Mouse (Mus musculus) cerebellum, adult 18-20 months (tissue): ENCODE results near the gene Tnni3k.
"Not testable (repeated sequence)": the region's sequence is repeated elsewhere in the genome, so short reads cannot be mapped to it uniquely, and the experiment has no call there.

Source experiments
- DNase-seq, 2 experiments: peaks; one replicate each; pipeline ENCODE4 v3.0.0; 2021

The Tnni3k gene

GRCm38 (mm10) chr3:154819684-154820083 is 235.5 kb downstream of the Tnni3k start:
- DNase-seq: not testable (repeated sequence)

GRCm38 (mm10) chr3:154817732-154818131 is 237.5 kb downstream of the Tnni3k start:
- DNase-seq: peak; percentile 55 to 65

GRCm38 (mm10) chr3:154816801-154817625 is 238.2 kb downstream of the Tnni3k start:
- no peak for DNase-seq

- DNase-seq: no peak
Measured at GRCm38 (mm10) chr3:154816231-154816630, 239.0 kb downstream of the Tnni3k start.

GRCm38 (mm10) chr3:154815606-154816005 is 239.6 kb downstream of the Tnni3k start:
- DNase-seq: no peak

- DNase-seq: no peak
Measured at GRCm38 (mm10) chr3:154812893-154813292, 242.3 kb downstream of the Tnni3k start.

GRCm38 (mm10) chr3:154811833-154812232 is 243.4 kb downstream of the Tnni3k start:
- DNase-seq: no peak

- DNase-seq: no peak
Measured at GRCm38 (mm10) chr3:154811281-154811680, 243.9 kb downstream of the Tnni3k start.

- DNase-seq: no peak
Measured at GRCm38 (mm10) chr3:154810273-154810870, 244.8 kb downstream of the Tnni3k start.

- DNase-seq: no peak
Measured at GRCm38 (mm10) chr3:154806626-154807025, 248.6 kb downstream of the Tnni3k start.

- no peak for DNase-seq
Measured at GRCm38 (mm10) chr3:154800888-154801429, 254.2 kb downstream of the Tnni3k start.

- no peak for DNase-seq
Measured at GRCm38 (mm10) chr3:154800454-154800853, 254.8 kb downstream of the Tnni3k start.

- peak in 1 of 2 experiments; percentile 9 for DNase-seq
Measured at GRCm38 (mm10) chr3:154798806-154799205, 256.4 kb downstream of the Tnni3k start.

- no peak for DNase-seq
Measured at GRCm38 (mm10) chr3:154793571-154793970, 261.6 kb downstream of the Tnni3k start.

GRCm38 (mm10) chr3:154787611-154788010 is 267.6 kb downstream of the Tnni3k start:
- DNase-seq: no peak

GRCm38 (mm10) chr3:154786354-154786753 is 268.9 kb downstream of the Tnni3k start:
- no peak for DNase-seq

GRCm38 (mm10) chr3:154778836-154779595 is 276.2 kb downstream of the Tnni3k start:
- no peak for DNase-seq

GRCm38 (mm10) chr3:154771651-154772050 is 283.6 kb downstream of the Tnni3k start:
- no peak for DNase-seq

- DNase-seq: no peak
Measured at GRCm38 (mm10) chr3:154766321-154766720, 288.9 kb downstream of the Tnni3k start.

- no peak for DNase-seq
Measured at GRCm38 (mm10) chr3:154764115-154764514, 291.1 kb downstream of the Tnni3k start.

- no peak for DNase-seq
Measured at GRCm38 (mm10) chr3:154763374-154763773, 291.8 kb downstream of the Tnni3k start.

GRCm38 (mm10) chr3:154761108-154761507 is 294.1 kb downstream of the Tnni3k start:
- DNase-seq: no peak

- no peak for DNase-seq
Measured at GRCm38 (mm10) chr3:154758089-154758488, 297.1 kb downstream of the Tnni3k start.
